Mouse (Mus musculus): ENCODE measurements around the gene Spc25. TPM values are rescaled to one million over a fixed set of nuclear protein-coding genes. Genes with fewer than 3 reads are reported as not detected.

Gene Spc25
- polyA plus RNA-seq (2012; fragmentation: generic; extraction: Trizol), result 16.3 TPM

GRCm38 (mm10) chr2:69205791-69206351, at the start of gene Spc25:
Gene Spc25 (minus strand): TSS chr2:69206194.
- H3ac ChIP-seq (ENCODE audit: control insufficient read depth, insufficient read length), result peak within 1 kb of the TSS; percentile 5
- no peaks in the 10 kb centered on the region for H3K27me3 ChIP-seq (ENCODE audit: control insufficient read depth, insufficient read depth, insufficient read length)
- TF ChIP-seq POLR2A (IDR thresholded peaks at IDR 0.05; ENCODE audit: insufficient read length, low read depth) (peak; percentile 77), POLR2AphosphoS2 (IDR thresholded peaks at IDR 0.05; ENCODE audit: insufficient read length, low read depth) (peak; percentile 78), TCF12 (IDR thresholded peaks at IDR 0.05; ENCODE audit: insufficient read depth, poor library complexity, severe bottlenecking) (no peak), E2F4 (IDR thresholded peaks at IDR 0.05; ENCODE audit: insufficient read depth) (peak; percentile 98), USF1 (IDR thresholded peaks at IDR 0.05; ENCODE audit: low read depth) (no peak), REST (IDR thresholded peaks at IDR 0.05; ENCODE audit: insufficient read depth, insufficient read length) (no peak), MYOG (IDR thresholded peaks at IDR 0.05; ENCODE audit: control insufficient read depth in 1 of 3, insufficient read depth in 1 of 3, insufficient read length in 2 of 3, low read depth in 2 of 3) (peak in 1 of 3 experiments; percentile 9), MYOD1 (IDR thresholded peaks at IDR 0.05; ENCODE audit: control insufficient read depth in 1 of 3, insufficient read length in 2 of 3, low read depth in 2 of 3) (no peak)
- no peaks in the 10 kb centered on the region for H3K36me3 ChIP-seq (ENCODE audit: control insufficient read depth, insufficient read depth)
- peak within 1 kb of the TSS; percentile 64 for H3K4me3 ChIP-seq
- peaks cover 20% of the 10 kb centered on the region for H3K79me2 ChIP-seq (ENCODE audit: control insufficient read depth, insufficient read depth)
- peak within 1 kb of the TSS; percentile 69 for H3K4me2 ChIP-seq (ENCODE audit: low read depth)

DNA sequence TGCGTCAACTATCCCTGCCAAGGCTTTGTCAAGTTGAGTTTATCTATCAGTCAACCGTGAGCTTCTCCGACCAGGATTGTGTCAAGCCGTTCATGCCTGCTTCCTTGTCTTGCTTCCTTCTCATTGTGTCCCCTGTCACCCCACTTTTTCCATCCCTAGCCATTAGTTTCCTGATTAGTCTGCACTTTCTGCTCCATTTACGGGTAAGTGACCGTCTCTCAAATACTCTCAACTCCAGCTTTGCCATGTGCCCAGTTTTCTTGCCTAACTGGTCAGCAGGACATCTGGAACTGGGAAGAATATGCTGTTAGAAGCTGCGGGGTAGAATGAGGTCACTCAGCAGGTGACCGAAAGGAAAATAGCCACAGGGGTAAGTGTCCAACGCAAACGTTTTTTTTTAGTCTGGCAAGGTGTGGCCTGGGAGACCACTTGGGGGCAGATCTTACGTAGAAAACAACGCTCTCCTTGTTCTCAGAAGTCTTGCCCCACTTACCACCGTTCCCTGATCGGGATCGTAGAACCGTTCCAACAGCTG, 42.3 kb upstream of the Spc25 start:
- no peak overlapping the region for H3K4me2 ChIP-seq (ENCODE audit: low read depth)
- no peak for TF ChIP-seq USF1 (IDR thresholded peaks at IDR 0.05; ENCODE audit: low read depth)
- TF ChIP-seq E2F4 (IDR thresholded peaks at IDR 0.05; ENCODE audit: insufficient read depth), result no peak
- no peak for TF ChIP-seq MYOD1 (IDR thresholded peaks at IDR 0.05; ENCODE audit: control insufficient read depth in 1 of 3, insufficient read length in 2 of 3, low read depth in 2 of 3)
- no peak for TF ChIP-seq MAX (IDR thresholded peaks at IDR 0.05; ENCODE audit: low read depth)
- no peak for TF ChIP-seq TCF12 (IDR thresholded peaks at IDR 0.05; ENCODE audit: insufficient read depth, poor library complexity, severe bottlenecking)
- TF ChIP-seq SRF (IDR thresholded peaks at IDR 0.05; ENCODE audit: control insufficient read depth, insufficient read length, low read depth), result no peak
- TF ChIP-seq CEBPB (IDR thresholded peaks at IDR 0.05; ENCODE audit: insufficient read depth, poor library complexity, severe bottlenecking), result no peak
- TF ChIP-seq POLR2AphosphoS2 (IDR thresholded peaks at IDR 0.05; ENCODE audit: insufficient read length, low read depth), result no peak
- TF ChIP-seq REST (IDR thresholded peaks at IDR 0.05; ENCODE audit: insufficient read depth, insufficient read length), result no peak
- TF ChIP-seq MYOG (IDR thresholded peaks at IDR 0.05; ENCODE audit: control insufficient read depth in 1 of 3, insufficient read depth in 1 of 3, insufficient read length in 2 of 3, low read depth in 2 of 3), result no peak
- TF ChIP-seq TCF3 (IDR thresholded peaks at IDR 0.05; ENCODE audit: insufficient read length, low read depth), result no peak
- no peak for TF ChIP-seq POLR2A (IDR thresholded peaks at IDR 0.05; ENCODE audit: insufficient read length, low read depth)
- H3K36me3 ChIP-seq (ENCODE audit: control insufficient read depth, insufficient read depth), result no peaks in the 10 kb centered on the region
- H3K79me2 ChIP-seq (ENCODE audit: control insufficient read depth, insufficient read depth), result no peaks in the 10 kb centered on the region
- no peaks in the 10 kb centered on the region for H3K27me3 ChIP-seq (ENCODE audit: control insufficient read depth, insufficient read depth, insufficient read length)
- no peak overlapping the region for H3ac ChIP-seq (ENCODE audit: control insufficient read depth, insufficient read length)
- no peak overlapping the region for H3K4me3 ChIP-seq

DNA sequence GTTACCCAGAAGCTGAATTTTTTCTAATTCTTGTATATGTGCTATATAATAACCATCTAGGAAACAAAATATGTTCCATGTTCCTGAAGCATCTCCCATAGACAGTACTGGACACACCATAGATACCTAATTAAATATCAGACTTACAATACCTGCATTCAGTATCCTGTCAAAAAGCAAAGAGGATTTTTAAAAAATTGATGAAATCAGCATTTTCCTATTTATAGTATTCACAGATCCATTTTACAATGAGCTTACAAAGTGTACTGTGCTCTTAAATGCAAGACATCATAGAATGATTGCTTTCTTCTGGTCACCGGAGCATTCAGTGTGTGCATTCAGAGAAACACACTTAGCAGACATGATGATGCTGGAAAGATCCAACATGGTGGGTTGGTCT, 41.1 kb upstream of the Spc25 start:
- Histone ChIP-seq H3ac (ENCODE audit: control insufficient read depth, insufficient read length) (no peak overlapping the region), H3K4me2 (ENCODE audit: low read depth) (no peak overlapping the region), H3K79me2 (ENCODE audit: control insufficient read depth, insufficient read depth) (no peaks in the 10 kb centered on the region), H3K27me3 (ENCODE audit: control insufficient read depth, insufficient read depth, insufficient read length) (no peaks in the 10 kb centered on the region), H3K36me3 (ENCODE audit: control insufficient read depth, insufficient read depth) (no peaks in the 10 kb centered on the region), H3K4me3 (no peak overlapping the region)
- TF ChIP-seq E2F4 (IDR thresholded peaks at IDR 0.05; ENCODE audit: insufficient read depth) (no peak), USF1 (IDR thresholded peaks at IDR 0.05; ENCODE audit: low read depth) (no peak), TCF3 (IDR thresholded peaks at IDR 0.05; ENCODE audit: insufficient read length, low read depth) (no peak), MYOD1 (IDR thresholded peaks at IDR 0.05; ENCODE audit: control insufficient read depth in 1 of 3, insufficient read length in 2 of 3, low read depth in 2 of 3) (no peak), POLR2AphosphoS2 (IDR thresholded peaks at IDR 0.05; ENCODE audit: insufficient read length, low read depth) (no peak), POLR2A (IDR thresholded peaks at IDR 0.05; ENCODE audit: insufficient read length, low read depth) (no peak), TCF12 (IDR thresholded peaks at IDR 0.05; ENCODE audit: insufficient read depth, poor library complexity, severe bottlenecking) (no peak), MAX (IDR thresholded peaks at IDR 0.05; ENCODE audit: low read depth) (no peak), SRF (IDR thresholded peaks at IDR 0.05; ENCODE audit: control insufficient read depth, insufficient read length, low read depth) (no peak), REST (IDR thresholded peaks at IDR 0.05; ENCODE audit: insufficient read depth, insufficient read length) (no peak), MYOG (IDR thresholded peaks at IDR 0.05; ENCODE audit: control insufficient read depth in 1 of 3, insufficient read depth in 1 of 3, insufficient read length in 2 of 3, low read depth in 2 of 3) (no peak), CEBPB (IDR thresholded peaks at IDR 0.05; ENCODE audit: insufficient read depth, poor library complexity, severe bottlenecking) (no peak)

DNA sequence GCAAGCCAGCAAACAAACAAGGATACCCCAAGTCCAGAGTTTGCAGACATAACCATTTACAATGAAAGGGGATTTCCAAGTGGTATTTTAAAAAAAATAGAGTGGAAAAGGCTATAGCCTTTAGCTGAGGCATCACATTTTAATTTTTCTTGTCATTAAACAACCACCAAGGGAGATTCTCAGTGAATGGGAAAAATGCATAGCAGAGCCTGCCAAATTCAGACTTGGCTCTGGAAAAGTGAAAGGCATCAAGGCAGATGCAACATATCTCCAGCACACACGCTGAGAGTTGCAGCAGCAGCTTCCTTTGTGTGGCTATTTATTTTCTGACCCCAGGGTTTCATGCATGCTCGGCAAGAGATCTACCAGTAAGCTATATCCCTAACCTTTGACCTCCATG, 38.9 kb upstream of the Spc25 start:
- H3K4me2 ChIP-seq (ENCODE audit: low read depth), result no peak overlapping the region
- no peak for TF ChIP-seq POLR2A (IDR thresholded peaks at IDR 0.05; ENCODE audit: insufficient read length, low read depth)
- no peak for TF ChIP-seq POLR2AphosphoS2 (IDR thresholded peaks at IDR 0.05; ENCODE audit: insufficient read length, low read depth)
- no peak for TF ChIP-seq MAX (IDR thresholded peaks at IDR 0.05; ENCODE audit: low read depth)
- TF ChIP-seq TCF12 (IDR thresholded peaks at IDR 0.05; ENCODE audit: insufficient read depth, poor library complexity, severe bottlenecking), result no peak
- no peaks in the 10 kb centered on the region for H3K27me3 ChIP-seq (ENCODE audit: control insufficient read depth, insufficient read depth, insufficient read length)
- H3K36me3 ChIP-seq (ENCODE audit: control insufficient read depth, insufficient read depth), result no peaks in the 10 kb centered on the region
- no peak overlapping the region for H3K4me3 ChIP-seq
- no peak overlapping the region for H3ac ChIP-seq (ENCODE audit: control insufficient read depth, insufficient read length)
- H3K79me2 ChIP-seq (ENCODE audit: control insufficient read depth, insufficient read depth), result no peaks in the 10 kb centered on the region

GRCm38 (mm10) chr2:69239315-69239714, 33.3 kb upstream of the Spc25 start:
- no peaks in the 10 kb centered on the region for H3K36me3 ChIP-seq (ENCODE audit: control insufficient read depth, insufficient read depth)
- no peak overlapping the region for H3ac ChIP-seq (ENCODE audit: control insufficient read depth, insufficient read length)
- H3K27me3 ChIP-seq (ENCODE audit: control insufficient read depth, insufficient read depth, insufficient read length), result no peaks in the 10 kb centered on the region
- TF ChIP-seq POLR2A (IDR thresholded peaks at IDR 0.05; ENCODE audit: insufficient read length, low read depth) (no peak), E2F4 (IDR thresholded peaks at IDR 0.05; ENCODE audit: insufficient read depth) (no peak), POLR2AphosphoS2 (IDR thresholded peaks at IDR 0.05; ENCODE audit: insufficient read length, low read depth) (no peak), MYOG (IDR thresholded peaks at IDR 0.05; ENCODE audit: control insufficient read depth in 1 of 3, insufficient read depth in 1 of 3, insufficient read length in 2 of 3, low read depth in 2 of 3) (no peak), TCF12 (IDR thresholded peaks at IDR 0.05; ENCODE audit: insufficient read depth, poor library complexity, severe bottlenecking) (no peak), MYOD1 (IDR thresholded peaks at IDR 0.05; ENCODE audit: control insufficient read depth in 1 of 3, insufficient read length in 2 of 3, low read depth in 2 of 3) (no peak), CEBPB (IDR thresholded peaks at IDR 0.05; ENCODE audit: insufficient read depth, poor library complexity, severe bottlenecking) (no peak)
- H3K79me2 ChIP-seq (ENCODE audit: control insufficient read depth, insufficient read depth), result no peaks in the 10 kb centered on the region
- H3K4me3 ChIP-seq, result no peak overlapping the region
- H3K4me2 ChIP-seq (ENCODE audit: low read depth), result no peak overlapping the region
